Mouse (Mus musculus) lung, embryonic 16.5 days (tissue): ENCODE results near the gene Nxph1. TPM values are rescaled to one million over a fixed set of nuclear protein-coding genes. Genes with fewer than 3 reads are reported as not detected.

Experiments
- ATAC-seq: fragments of 200-750 bp; cut with Nextera tagmentation; 2 replicates; pipeline ENCODE4 v1.8.0; 2017; ENCODE audit warnings: low read depth, mild to moderate bottlenecking, moderate library complexity
- H3K27ac ChIP-seq: fragments of 300-500 bp; sonication (generic); 2 replicates; pipeline ENCODE4 v1.5.1; 2014; ENCODE audit warnings: mild to moderate bottlenecking, control low read depth, low read length
- H3K27me3 ChIP-seq: fragments of 300-500 bp; sonication (generic); 2 replicates; pipeline ENCODE4 v1.6.1; 2014; ENCODE audit warnings: low read depth, low read length, mixed read lengths; ENCODE audit not compliant: control insufficient read depth, insufficient read depth
- H3K36me3 ChIP-seq: fragments of 300-500 bp; sonication (generic); 2 replicates; pipeline ENCODE4 v1.6.1; 2014; ENCODE audit warnings: low read length; ENCODE audit not compliant: control insufficient read depth, insufficient read depth
- H3K4me1 ChIP-seq: fragments of 300-500 bp; sonication (generic); replicated peaks from 2 replicates; pipeline ENCODE4 v1.6.1; 2014; ENCODE audit warnings: low read length, mixed read lengths; ENCODE audit not compliant: control insufficient read depth, insufficient read depth
- H3K4me2 ChIP-seq: fragments of 300-500 bp; sonication (generic); 2 replicates; pipeline ENCODE4 v1.6.1; 2014; ENCODE audit warnings: low read depth, low read length, control low read depth
- H3K4me3 ChIP-seq: fragments of 300-500 bp; sonication (generic); 2 replicates; pipeline ENCODE4 v1.5.1; 2014; ENCODE audit warnings: mild to moderate bottlenecking, low read length, control low read depth
- H3K9ac ChIP-seq: fragments of 300-500 bp; sonication (generic); 2 replicates; pipeline ENCODE4 v1.6.1; 2014; ENCODE audit warnings: low read length, control low read depth
- H3K9me3 ChIP-seq: fragments of 300-500 bp; sonication (generic); 2 replicates; pipeline ENCODE4 v1.6.1; 2016; ENCODE audit warnings: low read length; ENCODE audit not compliant: control insufficient read depth
- WGBS: fragments of 180-500 bp; shearing (Covaris S2); extraction: QIAGEN DNeasy Blood & Tissue Kit; methylation state at CpG from one replicate; pipeline ENCODE4 v1.1.7; 2014; 5-methylcytosine and 5-hydroxymethylcytosine counted together
- polyA plus RNA-seq: library from polyadenylated mRNA; unstranded; fragments of >200 nt; fragmentation: Nextera tagmentation; extraction: Ambion mirVana; gene quantifications from 2 replicates; pipeline ENCODE4 v1.2.1, GENCODE M21; 2015

Gene Nxph1
- polyA plus RNA-seq, result 0.19 and 0.41 TPM in 2 replicates

DNA sequence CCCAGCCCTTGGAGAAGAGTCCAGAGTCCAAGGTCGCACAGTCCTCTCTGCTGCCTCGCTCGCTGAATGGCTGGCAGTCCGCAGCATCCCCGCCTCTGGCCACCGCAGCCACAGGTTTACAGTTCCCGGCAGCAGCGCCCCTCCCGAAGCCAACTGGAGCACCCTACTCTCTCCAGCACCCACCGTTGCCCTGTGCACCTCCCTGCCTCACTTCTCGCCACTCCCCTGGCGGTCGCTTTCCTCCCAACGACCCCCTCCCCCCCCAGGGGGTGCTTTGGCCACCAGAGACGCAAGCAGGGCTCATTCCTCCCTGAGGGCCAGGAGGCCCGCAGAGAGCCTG, at the start of gene Nxph1:
Gene Nxph1 (plus strand): TSS at position 301 of the 340 bp plus-strand sequence.
- Histone ChIP-seq H3K27ac (no peak within 1 kb of the TSS), H3K36me3 (no peaks in the 10 kb centered on the region), H3K9me3 (no peaks in the 10 kb centered on the region), H3K4me3 (peak within 1 kb of the TSS; percentile 25), H3K4me2 (peak within 1 kb of the TSS; percentile 37), H3K4me1 (no peaks in the 10 kb centered on the region; the same call in 1 of the 2 replicates), H3K27me3 (peaks cover 57% of the 10 kb centered on the region), H3K9ac (no peak within 1 kb of the TSS)
- WGBS, result 1% methylated on average over 16 of the region's 16 CpGs
- ATAC-seq, result no peak

GRCm38 (mm10) chr6:8900021-8900728, 48.1 kb upstream of the Nxph1 start:
- no peak overlapping the region for H3K27ac ChIP-seq
- no peak overlapping the region for H3K9ac ChIP-seq
- no peak for ATAC-seq
- no peak overlapping the region for H3K4me3 ChIP-seq
- no peaks in the 10 kb centered on the region for H3K9me3 ChIP-seq
- 73% methylated on average over 7 of the region's 7 CpGs for WGBS
- H3K36me3 ChIP-seq, result no peaks in the 10 kb centered on the region
- H3K27me3 ChIP-seq, result no peaks in the 10 kb centered on the region
- H3K4me2 ChIP-seq, result no peak overlapping the region
- H3K4me1 ChIP-seq, result no peaks in the 10 kb centered on the region

GRCm38 (mm10) chr6:8900729-8901122, 47.5 kb upstream of the Nxph1 start:
- 80% methylated on average over 2 of the region's 2 CpGs for WGBS
- ATAC-seq, result no peak
- no peak overlapping the region for H3K9ac ChIP-seq
- no peak overlapping the region for H3K27ac ChIP-seq
- no peaks in the 10 kb centered on the region for H3K27me3 ChIP-seq
- no peak overlapping the region for H3K4me2 ChIP-seq
- no peaks in the 10 kb centered on the region for H3K9me3 ChIP-seq
- no peak overlapping the region for H3K4me3 ChIP-seq
- H3K36me3 ChIP-seq, result no peaks in the 10 kb centered on the region
- no peaks in the 10 kb centered on the region for H3K4me1 ChIP-seq

GRCm38 (mm10) chr6:8907917-8908316, 40.3 kb upstream of the Nxph1 start:
- Histone ChIP-seq H3K27me3 (no peaks in the 10 kb centered on the region), H3K4me2 (no peak overlapping the region), H3K9ac (no peak overlapping the region), H3K27ac (no peak overlapping the region), H3K4me1 (no peaks in the 10 kb centered on the region), H3K36me3 (no peaks in the 10 kb centered on the region), H3K4me3 (no peak overlapping the region), H3K9me3 (no peaks in the 10 kb centered on the region)
- ATAC-seq, result no peak
- WGBS, result 57% methylated on average over 3 of the region's 3 CpGs

DNA sequence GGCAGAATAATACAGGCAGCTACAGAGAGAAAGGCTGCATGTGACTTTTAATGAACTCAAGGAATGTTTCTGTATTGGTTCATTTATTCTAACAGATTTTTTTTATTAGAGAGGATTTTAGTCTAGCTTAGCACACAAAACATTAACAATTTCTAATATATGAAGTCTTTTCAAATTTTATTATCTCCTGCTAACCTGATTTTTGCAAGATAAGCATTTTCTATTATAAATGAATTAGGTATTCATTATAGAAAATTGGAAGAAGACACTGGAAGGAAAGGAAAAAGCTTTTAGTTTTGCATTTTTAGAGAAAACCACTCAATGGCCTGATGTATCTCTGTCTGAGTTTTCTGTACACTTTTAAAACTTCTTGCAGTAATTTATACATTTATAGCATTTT, 34.8 kb upstream of the Nxph1 start:
- no peak overlapping the region for H3K4me3 ChIP-seq
- H3K36me3 ChIP-seq, result no peaks in the 10 kb centered on the region
- no peak overlapping the region for H3K9ac ChIP-seq
- H3K27me3 ChIP-seq, result no peaks in the 10 kb centered on the region
- no peaks in the 10 kb centered on the region for H3K9me3 ChIP-seq
- no peak for ATAC-seq
- no peaks in the 10 kb centered on the region for H3K4me1 ChIP-seq
- H3K4me2 ChIP-seq, result no peak overlapping the region
- H3K27ac ChIP-seq, result no peak overlapping the region

GRCm38 (mm10) chr6:8914682-8915081, 33.5 kb upstream of the Nxph1 start:
- Histone ChIP-seq H3K4me2 (no peak overlapping the region), H3K27ac (no peak overlapping the region), H3K4me3 (no peak overlapping the region), H3K9ac (no peak overlapping the region), H3K36me3 (no peaks in the 10 kb centered on the region), H3K4me1 (no peaks in the 10 kb centered on the region), H3K27me3 (no peaks in the 10 kb centered on the region), H3K9me3 (no peaks in the 10 kb centered on the region)
- 69% methylated on average over 3 of the region's 3 CpGs for WGBS
- ATAC-seq, result no peak

DNA sequence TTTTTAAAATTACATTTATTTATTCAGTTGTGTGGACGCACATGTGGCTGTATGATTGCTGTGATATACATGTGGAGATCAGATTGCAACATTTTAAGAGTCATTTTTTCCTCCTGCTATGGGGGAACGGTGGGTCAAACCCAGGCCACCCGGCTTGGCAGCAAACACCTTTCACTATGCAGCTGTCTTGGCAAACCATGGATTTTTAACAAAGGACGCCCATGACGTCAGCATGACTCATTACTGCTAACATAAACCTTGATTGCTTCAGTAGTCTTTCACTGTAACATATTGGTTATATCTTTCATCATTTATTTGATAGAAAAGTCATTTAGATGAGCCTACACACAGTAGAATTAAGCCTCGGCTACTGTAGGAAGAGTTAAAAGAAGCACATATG, 23.8 kb upstream of the Nxph1 start:
- WGBS, result 53% methylated on average over 6 of the region's 6 CpGs
- ATAC-seq, result no peak
- Histone ChIP-seq H3K4me3 (no peak overlapping the region), H3K4me2 (no peak overlapping the region), H3K27me3 (no peaks in the 10 kb centered on the region), H3K9me3 (no peaks in the 10 kb centered on the region), H3K4me1 (no peaks in the 10 kb centered on the region), H3K36me3 (no peaks in the 10 kb centered on the region), H3K9ac (no peak overlapping the region), H3K27ac (no peak overlapping the region)

GRCm38 (mm10) chr6:8935241-8935640, 13.0 kb upstream of the Nxph1 start:
- H3K36me3 ChIP-seq, result no peaks in the 10 kb centered on the region
- H3K9me3 ChIP-seq, result no peaks in the 10 kb centered on the region
- WGBS, result 40% methylated on average over 5 of the region's 5 CpGs
- no peak for ATAC-seq
- H3K27ac ChIP-seq, result no peak overlapping the region
- no peaks in the 10 kb centered on the region; the same call in 1 of the 2 replicates for H3K27me3 ChIP-seq
- no peak overlapping the region for H3K4me3 ChIP-seq
- no peak overlapping the region for H3K4me2 ChIP-seq
- H3K9ac ChIP-seq, result no peak overlapping the region
- H3K4me1 ChIP-seq, result no peaks in the 10 kb centered on the region

DNA sequence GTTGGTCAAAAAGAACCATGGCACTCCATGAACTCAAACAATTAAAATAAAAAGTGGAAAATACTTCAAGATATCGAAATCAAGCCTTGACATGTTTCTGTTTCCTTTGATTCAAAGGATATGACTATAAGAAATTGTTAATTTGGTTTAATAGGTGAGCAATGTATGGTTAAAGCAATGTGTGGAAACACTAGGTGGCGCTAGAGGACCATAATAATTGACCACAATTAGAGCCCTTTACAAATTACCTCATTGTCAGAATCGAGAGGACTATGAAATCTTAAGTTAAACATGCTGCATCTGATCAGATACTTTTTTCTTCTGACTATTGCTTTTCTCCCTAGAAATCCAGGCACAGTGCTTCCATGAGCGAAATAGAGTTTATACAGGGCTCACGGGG, 12.5 kb upstream of the Nxph1 start:
- Histone ChIP-seq H3K4me1 (no peaks in the 10 kb centered on the region), H3K27ac (no peak overlapping the region), H3K9ac (no peak overlapping the region), H3K36me3 (no peaks in the 10 kb centered on the region), H3K4me3 (no peak overlapping the region), H3K9me3 (no peaks in the 10 kb centered on the region), H3K4me2 (no peak overlapping the region), H3K27me3 (no peaks in the 10 kb centered on the region; the same call in 1 of the 2 replicates)
- WGBS, result 11% methylated on average over 5 of the region's 5 CpGs
- no peak for ATAC-seq

DNA sequence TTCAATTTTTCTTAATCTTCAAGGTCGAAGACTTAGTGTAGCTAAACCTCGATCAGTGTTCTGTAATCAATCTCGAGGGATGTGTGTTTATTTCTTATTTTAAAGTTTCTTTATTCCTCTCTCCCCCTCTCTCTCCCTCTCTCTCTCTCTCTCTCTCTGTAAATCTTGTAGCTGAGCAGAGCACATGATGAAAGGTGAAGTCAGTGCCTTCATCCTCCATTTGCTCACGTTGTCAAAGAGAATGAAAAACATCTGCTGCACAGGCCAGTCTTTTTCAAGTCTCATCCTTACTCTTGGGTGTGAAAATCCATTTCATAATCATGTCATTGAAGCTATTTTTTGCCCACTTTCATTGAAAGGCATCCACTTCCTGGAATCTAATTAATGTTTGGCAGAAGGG, 12.1 kb upstream of the Nxph1 start:
- Histone ChIP-seq H3K9ac (no peak overlapping the region), H3K4me1 (no peaks in the 10 kb centered on the region), H3K9me3 (no peaks in the 10 kb centered on the region), H3K27ac (no peak overlapping the region), H3K27me3 (no peaks in the 10 kb centered on the region; the same call in 1 of the 2 replicates), H3K4me3 (no peak overlapping the region), H3K36me3 (no peaks in the 10 kb centered on the region), H3K4me2 (no peak overlapping the region)
- ATAC-seq, result no peak
- WGBS, result 8% methylated on average over 4 of the region's 4 CpGs
